Mouse (Mus musculus) stomach, postnatal 0 days (tissue): ENCODE results near the gene Lin37. TPM values are rescaled to one million over a fixed set of nuclear protein-coding genes. Genes with fewer than 3 reads are reported as not detected.

ENCODE experiments used
- ATAC-seq: fragments of 200-750 bp; cut with Nextera tagmentation; 2 replicates; pipeline ENCODE4 v1.8.0; 2017; ENCODE audit not compliant: low FRiP score, low TSS enrichment
- DNase-seq: peaks from one replicate; pipeline ENCODE4 v3.0.0-alpha.2; 2016; ENCODE audit warnings: low spot score
- H3K27ac ChIP-seq: fragments of 300-500 bp; sonication (generic); replicated peaks from 2 replicates; pipeline ENCODE4 v1.5.1; 2014; ENCODE audit warnings: mild to moderate bottlenecking, control low read depth
- H3K27me3 ChIP-seq: fragments of 300-500 bp; sonication (generic); 2 replicates; pipeline ENCODE4 v1.6.1; 2014; ENCODE audit warnings: low read length; ENCODE audit not compliant: control insufficient read depth, insufficient read depth
- H3K36me3 ChIP-seq: fragments of 300-500 bp; sonication (generic); 2 replicates; pipeline ENCODE4 v1.6.1; 2014; ENCODE audit warnings: low read length, mixed read lengths; ENCODE audit not compliant: control insufficient read depth, insufficient read depth
- H3K4me1 ChIP-seq: fragments of 300-500 bp; sonication (generic); replicated peaks from 2 replicates; pipeline ENCODE4 v1.6.1; 2014; ENCODE audit warnings: antibody characterized with exemption; ENCODE audit not compliant: control insufficient read depth, insufficient read depth
- H3K4me2 ChIP-seq: fragments of 300-500 bp; sonication (generic); replicated peaks from 2 replicates; pipeline ENCODE4 v1.6.1; 2014; ENCODE audit warnings: low read depth, mild to moderate bottlenecking, control low read depth, moderate library complexity
- H3K4me3 ChIP-seq: fragments of 300-500 bp; sonication (generic); 2 replicates; pipeline ENCODE4 v1.5.1; 2014; ENCODE audit warnings: low read depth, low read length, control low read depth
- H3K9ac ChIP-seq: fragments of 300-500 bp; sonication (generic); 2 replicates; pipeline ENCODE4 v1.6.1; 2014; ENCODE audit warnings: mild to moderate bottlenecking, low read length, control low read depth, mixed read lengths
- H3K9me3 ChIP-seq: fragments of 300-500 bp; sonication (generic); 2 replicates; pipeline ENCODE4 v1.6.1; 2016; ENCODE audit warnings: low read length; ENCODE audit not compliant: control insufficient read depth
- CTCF ChIP-seq: IDR thresholded peaks from 2 replicates; pipeline ENCODE4 v1.5.1; 2016; ENCODE audit warnings: antibody characterized with exemption, low read depth, mild to moderate bottlenecking, moderate library complexity
- EP300 ChIP-seq: optimal IDR thresholded peaks from 2 replicates; pipeline ENCODE3; 2016; ENCODE audit warnings: antibody characterized with exemption
- WGBS: fragments of 180-500 bp; shearing (Covaris S2); extraction: QIAGEN DNeasy Blood & Tissue Kit; methylation state at CpG from one replicate; pipeline ENCODE4 v1.1.7; 2014; 5-methylcytosine and 5-hydroxymethylcytosine counted together
- polyA plus RNA-seq: library from polyadenylated mRNA; unstranded; fragments of >200 nt; fragmentation: Nextera tagmentation; extraction: Ambion mirVana; gene quantifications from 2 replicates; pipeline ENCODE4 v1.2.1, GENCODE M21; 2015

Gene Lin37
- polyA plus RNA-seq, 1 experiment from 2014 or later = 30.2 TPM

DNA sequence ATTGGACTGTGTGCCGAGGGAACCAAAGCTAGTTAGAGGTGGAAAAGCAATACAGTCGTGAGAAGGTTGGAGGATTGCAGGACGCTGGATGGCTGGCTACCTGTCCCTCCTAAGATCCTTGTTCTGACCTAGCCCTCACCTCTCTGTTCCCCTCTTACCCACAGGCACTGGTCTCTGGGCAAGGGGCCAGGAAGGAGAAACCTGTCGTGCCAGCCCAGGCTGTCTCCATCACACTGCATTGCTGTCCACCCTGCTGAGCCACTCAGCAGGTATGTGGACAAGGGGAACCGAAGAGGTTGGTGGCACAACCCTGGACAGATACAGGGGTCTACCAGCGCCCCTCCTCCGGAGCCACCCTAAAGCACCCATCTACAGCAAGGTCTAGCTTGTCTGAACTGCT, 41.0 kb upstream of the Lin37 start:
- H3K4me1 ChIP-seq = no peaks in the 10 kb centered on the region
- no peak overlapping the region for H3K9ac ChIP-seq
- DNase-seq (peak; percentile 78), ATAC-seq (peak; percentile 39)
- H3K27me3 ChIP-seq = no peaks in the 10 kb centered on the region
- H3K4me3 ChIP-seq = no peak overlapping the region
- no peak overlapping the region for H3K4me2 ChIP-seq
- no peaks in the 10 kb centered on the region for H3K36me3 ChIP-seq
- no peak for TF ChIP-seq EP300
- no peak for TF ChIP-seq CTCF
- peak overlapping the region; percentile 86 for H3K27ac ChIP-seq
- WGBS = 61% methylated on average over 7 of the region's 7 CpGs
- H3K9me3 ChIP-seq = no peaks in the 10 kb centered on the region

DNA sequence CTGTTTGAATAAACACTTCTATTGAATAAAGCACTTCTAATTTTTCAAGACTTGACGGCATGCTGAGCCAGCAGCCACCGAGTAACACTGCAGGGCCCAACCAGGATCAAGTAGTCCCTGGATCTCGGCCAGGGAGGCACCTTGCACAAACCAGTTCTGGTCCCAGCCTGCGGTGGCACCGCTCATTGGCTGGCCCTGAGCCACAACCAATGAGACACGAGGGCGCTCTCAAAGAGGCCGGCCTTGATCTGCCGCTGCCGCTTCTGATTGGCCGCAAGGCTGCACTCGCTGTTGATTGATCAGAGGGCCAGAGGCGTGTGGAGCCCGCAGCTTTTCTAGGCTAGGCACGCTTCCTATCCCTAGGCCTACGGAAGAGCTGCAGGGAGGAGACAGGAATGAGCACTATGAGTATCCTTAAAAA, 40.3 kb upstream of the Lin37 start:
- Histone ChIP-seq H3K4me2 (0 out of 2 replicates have a peak overlapping the region, but pooled peaks have one; percentile 8), H3K4me3 (no peak overlapping the region), H3K9me3 (no peaks in the 10 kb centered on the region), H3K36me3 (no peaks in the 10 kb centered on the region), H3K27ac (peak overlapping the region; percentile 86), H3K27me3 (no peaks in the 10 kb centered on the region), H3K4me1 (no peaks in the 10 kb centered on the region), H3K9ac (no peak overlapping the region)
- ATAC-seq (peak; percentile 93), DNase-seq (peak; percentile 99)
- WGBS = 2% methylated on average over 16 of the region's 16 CpGs
- TF ChIP-seq EP300 (no peak), CTCF (no peak)

DNA sequence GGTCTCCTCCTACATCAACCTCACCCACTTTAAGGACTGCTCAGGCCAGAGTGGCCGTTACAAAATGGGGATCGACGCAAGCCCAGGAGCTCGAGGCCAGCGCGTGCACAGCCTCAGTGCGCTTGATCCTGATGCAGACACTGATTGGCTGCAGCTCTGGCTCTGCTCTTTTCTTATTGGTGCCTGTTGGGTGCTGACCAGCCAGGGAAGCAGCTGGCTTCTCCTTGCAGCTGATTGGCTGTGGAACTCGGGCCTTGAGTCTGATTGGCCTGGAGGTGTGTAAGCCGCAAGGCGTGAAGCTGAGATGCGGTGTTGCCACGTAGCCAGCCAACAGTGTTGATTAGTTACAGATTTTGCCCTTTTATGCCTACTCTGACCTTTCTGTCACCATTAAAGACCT, 39.1 kb upstream of the Lin37 start, which contains the start of gene Zbtb32:
Zbtb32 (minus strand) TSS at position 124 of the 400 bp plus-strand sequence.
- TF ChIP-seq CTCF = no peak
- TF ChIP-seq EP300 = no peak
- H3K36me3 ChIP-seq = no peaks in the 10 kb centered on the region
- no peak within 1 kb of the TSS for H3K9ac ChIP-seq
- no peak within 1 kb of the TSS for H3K4me2 ChIP-seq
- 93% methylated on average over 12 of the region's 12 CpGs for WGBS
- no peaks in the 10 kb centered on the region for H3K27me3 ChIP-seq
- no peak for DNase-seq
- no peak for ATAC-seq
- no peak within 1 kb of the TSS for H3K4me3 ChIP-seq
- H3K27ac ChIP-seq = peak within 1 kb of the TSS; percentile 78
- no peaks in the 10 kb centered on the region for H3K4me1 ChIP-seq
- no peaks in the 10 kb centered on the region for H3K9me3 ChIP-seq

DNA sequence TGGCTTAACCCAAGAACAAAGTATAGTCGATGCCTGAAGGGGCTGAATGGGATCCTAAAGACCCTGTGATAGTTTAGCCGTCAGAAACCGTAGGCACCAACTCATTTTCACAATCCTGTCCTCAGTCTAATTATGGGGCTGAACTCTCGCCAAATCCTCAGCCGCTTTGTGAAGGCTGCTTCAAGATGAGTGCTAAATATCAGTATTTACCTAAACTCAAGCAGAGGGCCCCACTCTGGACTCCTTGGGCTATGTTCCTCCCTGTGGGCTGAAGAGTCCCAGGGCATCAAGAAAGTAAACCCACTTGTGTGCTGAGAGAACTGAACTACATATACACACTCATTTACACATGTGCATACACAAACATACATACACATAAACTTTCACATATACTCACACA, 37.2 kb upstream of the Lin37 start:
- Histone ChIP-seq H3K9ac (no peak overlapping the region), H3K9me3 (no peaks in the 10 kb centered on the region), H3K4me1 (no peaks in the 10 kb centered on the region), H3K27me3 (no peaks in the 10 kb centered on the region), H3K36me3 (no peaks in the 10 kb centered on the region), H3K4me3 (no peak overlapping the region), H3K27ac (no peak overlapping the region), H3K4me2 (no peak overlapping the region)
- ATAC-seq (no peak), DNase-seq (no peak)
- 75% methylated on average over 5 of the region's 5 CpGs for WGBS
- no peak for TF ChIP-seq CTCF
- no peak for TF ChIP-seq EP300

DNA sequence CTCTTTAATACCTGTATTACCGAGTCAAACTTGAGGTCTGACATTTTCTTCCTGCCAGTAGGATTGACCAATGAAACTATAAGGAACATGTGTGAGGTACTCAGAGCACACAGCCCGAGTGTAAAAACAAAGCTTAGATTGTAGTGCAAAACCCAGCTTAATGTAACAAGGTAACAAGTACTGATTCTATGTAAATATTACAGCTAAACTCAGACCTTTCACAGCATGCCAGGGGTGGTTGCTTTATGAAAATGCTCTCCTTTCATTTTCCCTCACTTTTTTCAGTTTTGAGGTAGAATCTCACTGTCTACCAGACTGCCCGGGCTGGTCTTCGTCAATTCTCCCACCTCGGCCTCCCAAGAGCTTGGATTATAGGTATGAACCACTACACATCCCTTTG, 36.5 kb upstream of the Lin37 start:
- no peaks in the 10 kb centered on the region for H3K9me3 ChIP-seq
- no peak for ATAC-seq
- H3K4me3 ChIP-seq = no peak overlapping the region
- no peak overlapping the region for H3K4me2 ChIP-seq
- no peaks in the 10 kb centered on the region for H3K27me3 ChIP-seq
- H3K4me1 ChIP-seq = no peaks in the 10 kb centered on the region
- WGBS = 68% methylated on average over 5 of the region's 5 CpGs
- no peak overlapping the region for H3K27ac ChIP-seq
- H3K9ac ChIP-seq = no peak overlapping the region
- TF ChIP-seq CTCF (no peak), EP300 (no peak)
- H3K36me3 ChIP-seq = no peaks in the 10 kb centered on the region
- DNase-seq = no peak

DNA sequence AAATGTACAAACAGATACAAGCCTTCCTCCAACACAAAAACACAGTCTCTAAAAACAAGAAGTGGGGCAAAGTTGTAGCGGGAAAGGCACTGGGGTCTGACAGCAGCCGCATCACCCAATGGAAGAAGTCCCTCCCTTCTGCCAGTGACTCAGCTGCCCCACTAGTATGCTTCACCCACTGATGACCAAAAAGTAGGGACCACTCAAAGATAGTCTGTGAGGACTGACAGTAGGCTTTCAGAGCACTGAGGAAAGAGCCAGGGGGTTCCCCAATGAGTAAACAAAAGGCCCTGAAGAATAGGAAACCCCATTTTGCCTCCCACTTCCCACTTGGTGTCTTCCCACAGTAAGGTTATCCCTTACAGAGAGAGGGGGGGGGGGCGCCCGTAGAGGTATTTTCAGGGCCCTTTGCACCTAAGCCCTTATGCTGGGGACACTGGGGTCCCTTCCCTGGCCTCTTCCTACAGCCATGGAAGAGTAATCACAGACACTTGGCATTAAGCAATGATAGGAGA, 34.9 kb upstream of the Lin37 start:
- Histone ChIP-seq H3K4me2 (no peak overlapping the region), H3K36me3 (no peaks in the 10 kb centered on the region), H3K9ac (no peak overlapping the region), H3K4me1 (no peaks in the 10 kb centered on the region; the same call in 1 of the 2 replicates), H3K27me3 (no peaks in the 10 kb centered on the region), H3K4me3 (no peak overlapping the region), H3K9me3 (no peaks in the 10 kb centered on the region), H3K27ac (no peak overlapping the region)
- DNase-seq (no peak), ATAC-seq (no peak)
- TF ChIP-seq CTCF (no peak), EP300 (no peak)
- WGBS = 65% methylated on average over 4 of the region's 4 CpGs
